Mouse (Mus musculus): ENCODE measurements at regions not wholly inside any gene's neighbourhood (a gene's known extent, or its start where the extent isn't known, plus 50 kb on each side); places are given as distances from the start of the nearest gene placed in this dataset.

GRCm38 (mm10) chr10:45800070-45800851 is 222.6 kb downstream of the Hace1 start:
- 52% methylated on average over 12 of the region's 12 CpGs for WGBS
- TF ChIP-seq POLR2A (IDR thresholded peaks at IDR 0.05; ENCODE audit: borderline replicate concordance, insufficient read depth, low read length) (no peak), CTCF (IDR thresholded peaks at IDR 0.05; ENCODE audit: borderline replicate concordance, insufficient read depth, low read depth, low read length) (peak; percentile 44; the same call in 1 of the 2 replicates)
- H3K4me1 ChIP-seq (ENCODE audit: control insufficient read depth, insufficient read depth, low read length), result no peaks in the 10 kb centered on the region
- peak; percentile 7 to 11 for DNase-seq
- H3K4me3 ChIP-seq (replicated peaks; ENCODE audit: insufficient read depth, low read depth, low read length), result no peak overlapping the region
- no peaks in the 10 kb centered on the region for H3K27me3 ChIP-seq (ENCODE audit: control insufficient read depth, insufficient read depth, low read length)
- H3K27ac ChIP-seq (ENCODE audit: insufficient read depth, low read length), result no peak overlapping the region

GRCm38 (mm10) chr10:45801463-45801862 is 223.8 kb downstream of the Hace1 start:
- Histone ChIP-seq H3K4me1 (ENCODE audit: control insufficient read depth, insufficient read depth, low read length) (no peaks in the 10 kb centered on the region), H3K27me3 (ENCODE audit: control insufficient read depth, insufficient read depth, low read length) (no peaks in the 10 kb centered on the region), H3K4me3 (replicated peaks; ENCODE audit: insufficient read depth, low read depth, low read length) (no peak overlapping the region), H3K27ac (ENCODE audit: insufficient read depth, low read length) (no peak overlapping the region)
- TF ChIP-seq POLR2A (IDR thresholded peaks at IDR 0.05; ENCODE audit: borderline replicate concordance, insufficient read depth, low read length) (no peak), CTCF (IDR thresholded peaks at IDR 0.05; ENCODE audit: borderline replicate concordance, insufficient read depth, low read depth, low read length) (no peak)
- no peak for DNase-seq
- 7% methylated on average over 1 of the region's 1 CpGs for WGBS

GRCm38 (mm10) chr10:45806984-45807827 is 229.6 kb downstream of the Hace1 start:
- no peak overlapping the region for H3K27ac ChIP-seq (ENCODE audit: insufficient read depth, low read length)
- TF ChIP-seq POLR2A (IDR thresholded peaks at IDR 0.05; ENCODE audit: borderline replicate concordance, insufficient read depth, low read length) (no peak), CTCF (IDR thresholded peaks at IDR 0.05; ENCODE audit: borderline replicate concordance, insufficient read depth, low read depth, low read length) (no peak)
- no peaks in the 10 kb centered on the region for H3K27me3 ChIP-seq (ENCODE audit: control insufficient read depth, insufficient read depth, low read length)
- no peaks in the 10 kb centered on the region for H3K4me1 ChIP-seq (ENCODE audit: control insufficient read depth, insufficient read depth, low read length)
- H3K4me3 ChIP-seq (replicated peaks; ENCODE audit: insufficient read depth, low read depth, low read length), result no peak overlapping the region
- DNase-seq, result no peak
- WGBS, result 42% methylated on average over 18 of the region's 18 CpGs

- WGBS, result 61% methylated on average over 6 of the region's 6 CpGs
- Histone ChIP-seq H3K27me3 (ENCODE audit: control insufficient read depth, insufficient read depth, low read length) (no peaks in the 10 kb centered on the region), H3K27ac (ENCODE audit: insufficient read depth, low read length) (no peak overlapping the region), H3K4me1 (ENCODE audit: control insufficient read depth, insufficient read depth, low read length) (no peaks in the 10 kb centered on the region), H3K4me3 (replicated peaks; ENCODE audit: insufficient read depth, low read depth, low read length) (no peak overlapping the region)
- no peak for TF ChIP-seq CTCF (IDR thresholded peaks at IDR 0.05; ENCODE audit: borderline replicate concordance, insufficient read depth, low read depth, low read length)
- no peak for TF ChIP-seq POLR2A (IDR thresholded peaks at IDR 0.05; ENCODE audit: borderline replicate concordance, insufficient read depth, low read length)
- DNase-seq, result no peak
These were observed 234.3 kb downstream of the Hace1 start for GRCm38 (mm10) chr10:45811882-45812281.

GRCm38 (mm10) chr10:45813804-45814203 is 236.2 kb downstream of the Hace1 start:
- 85% methylated on average over 2 of the region's 2 CpGs for whole genome bisulfite sequencing
- Histone ChIP-seq H3K27ac (ENCODE audit: insufficient read depth, low read length) (no peak overlapping the region), H3K4me3 (replicated peaks; ENCODE audit: insufficient read depth, low read depth, low read length) (no peak overlapping the region), H3K27me3 (ENCODE audit: control insufficient read depth, insufficient read depth, low read length) (no peaks in the 10 kb centered on the region), H3K4me1 (ENCODE audit: control insufficient read depth, insufficient read depth, low read length) (no peaks in the 10 kb centered on the region)
- no peak for DNase-seq
- TF ChIP-seq POLR2A (IDR thresholded peaks at IDR 0.05; ENCODE audit: borderline replicate concordance, insufficient read depth, low read length) (no peak), CTCF (IDR thresholded peaks at IDR 0.05; ENCODE audit: borderline replicate concordance, insufficient read depth, low read depth, low read length) (no peak)

GRCm38 (mm10) chr10:45816679-45817078 is 239.1 kb downstream of the Hace1 start:
- WGBS, result 83% methylated on average over 4 of the region's 4 CpGs
- TF ChIP-seq POLR2A (IDR thresholded peaks at IDR 0.05; ENCODE audit: borderline replicate concordance, insufficient read depth, low read length) (no peak), CTCF (IDR thresholded peaks at IDR 0.05; ENCODE audit: borderline replicate concordance, insufficient read depth, low read depth, low read length) (no peak)
- H3K4me3 ChIP-seq (replicated peaks; ENCODE audit: insufficient read depth, low read depth, low read length), result no peak overlapping the region

GRCm38 (mm10) chr10:45820986-45821655 is 243.5 kb downstream of the Hace1 start:
- no peak overlapping the region for H3K4me3 ChIP-seq (replicated peaks; ENCODE audit: insufficient read depth, low read depth, low read length)
- TF ChIP-seq POLR2A (IDR thresholded peaks at IDR 0.05; ENCODE audit: borderline replicate concordance, insufficient read depth, low read length), result no peak
- TF ChIP-seq CTCF (IDR thresholded peaks at IDR 0.05; ENCODE audit: borderline replicate concordance, insufficient read depth, low read depth, low read length), result no peak
- no peaks in the 10 kb centered on the region for H3K4me1 ChIP-seq (ENCODE audit: control insufficient read depth, insufficient read depth, low read length)
- no peak overlapping the region for H3K27ac ChIP-seq (ENCODE audit: insufficient read depth, low read length)
- H3K27me3 ChIP-seq (ENCODE audit: control insufficient read depth, insufficient read depth, low read length), result no peaks in the 10 kb centered on the region
- DNase-seq, result no peak
- 80% methylated on average over 8 of the region's 8 CpGs for WGBS

More at GRCm38 (mm10) chr10:45816679-45817078, 239.1 kb downstream of the Hace1 start:
- H3K4me1 ChIP-seq (ENCODE audit: control insufficient read depth, insufficient read depth, low read length), result no peaks in the 10 kb centered on the region
- H3K27me3 ChIP-seq (ENCODE audit: control insufficient read depth, insufficient read depth, low read length), result no peaks in the 10 kb centered on the region
- no peak for DNase-seq
- no peak overlapping the region for H3K27ac ChIP-seq (ENCODE audit: insufficient read depth, low read length)
